Comparison of ENCODE assay signal across 24 mouse cellular contexts in genomic region chr9:93880112-93880511, GRCm38 (mm10).
A peak's percentile ranks its signal among the peaks of the same experiment; 100 is the strongest.
DNase-seq lines count a peak whose midpoint lies in the region; ATAC-seq and TF ChIP-seq lines count a peak whose summit lies in the region.
"Had no signal": no experiment of that assay in that cellular context is flagged by ENCODE, and none has a peak within 500 bp of the region (broad histone marks: within the 10 kb centered on the region; RNA-seq: fewer than 3 reads in every experiment).

No protein-coding gene starts in this region.

- no peak overlapping the region for H3K9ac ChIP-seq in hindbrain, embryonic 12.5 days
- H3K9ac ChIP-seq in hindbrain, embryonic 13.5 days, result no peak overlapping the region
- H3K9ac ChIP-seq in kidney, postnatal 0 days (ENCODE audit: low read depth, low read length), result no peak overlapping the region
- H3K9ac ChIP-seq in neural tube, embryonic 13.5 days, result no peak overlapping the region
- H3K9ac ChIP-seq: embryonic facial prominence, embryonic 13.5 days; forebrain, embryonic 12.5 days; heart, embryonic 15.5 days had no signal

- no peaks in the 10 kb centered on the region for H3K4me1 ChIP-seq in hindbrain, embryonic 12.5 days
- no peaks in the 10 kb centered on the region for H3K4me1 ChIP-seq in hindbrain, embryonic 13.5 days (replicated peaks)
- H3K4me1 ChIP-seq in kidney, postnatal 0 days (replicated peaks; ENCODE audit: insufficient read depth, low read length), result no peaks in the 10 kb centered on the region
- 0 out of 2 replicates have a peak, but pooled peaks cover 3% of the 10 kb centered on the region for H3K4me1 ChIP-seq in neural tube, embryonic 13.5 days (replicated peaks)
- H3K4me1 ChIP-seq: embryonic facial prominence, embryonic 13.5 days; forebrain, embryonic 12.5 days; heart, embryonic 15.5 days had no signal

- TF ChIP-seq CTCF in kidney, postnatal 0 days (IDR thresholded peaks at IDR 0.05; ENCODE audit: low read depth), result no peak
- no peak for TF ChIP-seq CTCF in brain, embryonic 14.5 days (IDR thresholded peaks at IDR 0.05; ENCODE audit: borderline replicate concordance, extremely low read depth, insufficient read depth, insufficient read length)

- 36% methylated on average over 2 of the region's 2 CpGs for WGBS in hindbrain, embryonic 12.5 days
- WGBS in hindbrain, embryonic 13.5 days, result 34% methylated on average over 2 of the region's 2 CpGs
- WGBS in kidney, postnatal 0 days, result 12% methylated on average over 2 of the region's 2 CpGs
- 17% methylated on average over 2 of the region's 2 CpGs for WGBS in neural tube, embryonic 13.5 days

- TF ChIP-seq POLR2A in brain, embryonic 14.5 days (IDR thresholded peaks at IDR 0.05; ENCODE audit: borderline replicate concordance, extremely low read depth, insufficient read depth, insufficient read length, poor library complexity, severe bottlenecking), result no peak

- H3K4me2 ChIP-seq in hindbrain, embryonic 12.5 days (replicated peaks), result no peak overlapping the region
- no peak overlapping the region for H3K4me2 ChIP-seq in hindbrain, embryonic 13.5 days
- H3K4me2 ChIP-seq in kidney, postnatal 0 days (ENCODE audit: low read length), result no peak overlapping the region
- no peak overlapping the region for H3K4me2 ChIP-seq in neural tube, embryonic 13.5 days
- H3K4me2 ChIP-seq: embryonic facial prominence, embryonic 13.5 days; forebrain, embryonic 12.5 days; heart, embryonic 11.5 days; heart, embryonic 15.5 days had no signal

- no peak overlapping the region for H3K27ac ChIP-seq in hindbrain, embryonic 12.5 days
- H3K27ac ChIP-seq in hindbrain, embryonic 13.5 days, result no peak overlapping the region
- H3K27ac ChIP-seq in kidney, postnatal 0 days, result no peak overlapping the region
- no peak overlapping the region for H3K27ac ChIP-seq in neural tube, embryonic 13.5 days (replicated peaks)
- H3K27ac ChIP-seq: embryonic facial prominence, embryonic 13.5 days; forebrain, embryonic 12.5 days; heart, adult 2 months; heart, embryonic 15.5 days had no signal

- no peaks in the 10 kb centered on the region for H3K27me3 ChIP-seq in hindbrain, embryonic 12.5 days
- no peaks in the 10 kb centered on the region for H3K27me3 ChIP-seq in hindbrain, embryonic 13.5 days
- H3K27me3 ChIP-seq in kidney, postnatal 0 days (ENCODE audit: insufficient read depth, low read length), result no peaks in the 10 kb centered on the region
- no peaks in the 10 kb centered on the region for H3K27me3 ChIP-seq in neural tube, embryonic 13.5 days
- H3K27me3 ChIP-seq: CH12.LX; embryonic facial prominence, embryonic 13.5 days; forebrain, embryonic 12.5 days; heart, embryonic 15.5 days; Patski had no signal

- ATAC-seq in hindbrain, embryonic 12.5 days (ENCODE audit: low FRiP score), result peak; percentile 67
- ATAC-seq in hindbrain, embryonic 13.5 days (ENCODE audit: low FRiP score), result no peak
- no peak for ATAC-seq in kidney, postnatal 0 days (replicated peaks; ENCODE audit: low FRiP score, low read depth)
- ATAC-seq in neural tube, embryonic 13.5 days (ENCODE audit: low read depth), result peak; percentile 80
- ATAC-seq: activated CD4-positive, CD25-positive, alpha-beta regulatory T cell, adult 4 months; forebrain, embryonic 16.5 days; hindbrain, embryonic 16.5 days; Patski had no signal

- peak; percentile 82 for DNase-seq in kidney, postnatal 0 days (ENCODE audit: low spot score)
- DNase-seq in kidney, postnatal 10 days, result no peak
- peak; percentile 9 for DNase-seq in brain, embryonic 14.5 days (ENCODE audit: low read depth)
- no peak for DNase-seq in gastrocnemius, adult 8-10 months (ENCODE audit: low spot score in 2 of 2)
- DNase-seq: adrenal gland, adult 8-10 months; adrenal gland, postnatal 36 days; cerebellum, adult 11 months; cerebellum, adult 8-10 months; cerebellum, postnatal 14 days; gastrocnemius, postnatal 14 days; heart, adult 2 months; heart, postnatal 14 days had no signal

- H3K4me3 ChIP-seq in hindbrain, embryonic 12.5 days, result no peak overlapping the region
- no peak overlapping the region for H3K4me3 ChIP-seq in hindbrain, embryonic 13.5 days
- no peak overlapping the region for H3K4me3 ChIP-seq in kidney, postnatal 0 days (replicated peaks; ENCODE audit: low read depth, low read length)
- no peak overlapping the region for H3K4me3 ChIP-seq in neural tube, embryonic 13.5 days
- H3K4me3 ChIP-seq: embryonic facial prominence, embryonic 13.5 days; forebrain, embryonic 12.5 days; heart, adult 2 months; heart, embryonic 15.5 days had no signal

- no peaks in the 10 kb centered on the region for H3K9me3 ChIP-seq in hindbrain, embryonic 12.5 days (replicated peaks)
- no peaks in the 10 kb centered on the region for H3K9me3 ChIP-seq in hindbrain, embryonic 13.5 days
- no peaks in the 10 kb centered on the region for H3K9me3 ChIP-seq in kidney, postnatal 0 days (replicated peaks; ENCODE audit: low read length)
- H3K9me3 ChIP-seq in neural tube, embryonic 13.5 days, result no peaks in the 10 kb centered on the region
- H3K9me3 ChIP-seq: embryonic facial prominence, embryonic 13.5 days; forebrain, embryonic 12.5 days; heart, embryonic 15.5 days had no signal

- H3K36me3 ChIP-seq in hindbrain, embryonic 12.5 days, result no peaks in the 10 kb centered on the region
- H3K36me3 ChIP-seq in hindbrain, embryonic 13.5 days, result no peaks in the 10 kb centered on the region
- no peaks in the 10 kb centered on the region for H3K36me3 ChIP-seq in kidney, postnatal 0 days (ENCODE audit: insufficient read depth, low read length)
- H3K36me3 ChIP-seq in neural tube, embryonic 13.5 days, result no peaks in the 10 kb centered on the region
- H3K36me3 ChIP-seq: embryonic facial prominence, embryonic 13.5 days; forebrain, embryonic 12.5 days; heart, embryonic 15.5 days had no signal

Comparison
In these comparisons a context has a peak if more than half of its experiments do, and no peak if none do; other contexts are left out.
1. ATAC-seq: peak in hindbrain, embryonic 12.5 days (single experiment) and neural tube, embryonic 13.5 days (single experiment); none in hindbrain, embryonic 13.5 days (single experiment) and kidney, postnatal 0 days (single experiment).
2. DNase-seq: peak in kidney, postnatal 0 days (single experiment) and brain, embryonic 14.5 days (single experiment); none in kidney, postnatal 10 days (single experiment) and gastrocnemius, adult 8-10 months (0 of 2).